Mouse (Mus musculus): ENCODE measurements around the gene Cpt1a. TPM values are rescaled to one million over a fixed set of nuclear protein-coding genes. Genes with fewer than 3 reads are reported as not detected.
A peak's percentile ranks its signal among the peaks of the same experiment; 100 is the strongest.

The Cpt1a gene
- polyA plus RNA-seq, 1 experiment from 2014 or later: 104 TPM

GRCm38 (mm10) chr19:3373380-3373779, 51.2 kb downstream of the Cpt1a start:
- H3K4me3 ChIP-seq (ENCODE audit: low read depth, low read length): no peak overlapping the region
- no peak overlapping the region for H3K4me2 ChIP-seq (replicated peaks; ENCODE audit: low read depth)
- H3K9ac ChIP-seq (ENCODE audit: low read depth, low read length): no peak overlapping the region
- H3K27ac ChIP-seq (ENCODE audit: low read depth, low read length): no peak overlapping the region
- no peak for ATAC-seq
- H3K36me3 ChIP-seq (ENCODE audit: control insufficient read depth, insufficient read depth): peaks cover 98% of the 10 kb centered on the region
- no peaks in the 10 kb centered on the region for H3K4me1 ChIP-seq (replicated peaks; ENCODE audit: control insufficient read depth, insufficient read depth, low read length)
- TF ChIP-seq CTCF (IDR thresholded peaks at IDR 0.05; ENCODE audit: low read depth): no peak
- 77% methylated on average over 12 of the region's 12 CpGs for WGBS
- no peaks in the 10 kb centered on the region for H3K9me3 ChIP-seq (ENCODE audit: control insufficient read depth)
- no peaks in the 10 kb centered on the region for H3K27me3 ChIP-seq (replicated peaks; ENCODE audit: control insufficient read depth, insufficient read depth, low read length)

DNA sequence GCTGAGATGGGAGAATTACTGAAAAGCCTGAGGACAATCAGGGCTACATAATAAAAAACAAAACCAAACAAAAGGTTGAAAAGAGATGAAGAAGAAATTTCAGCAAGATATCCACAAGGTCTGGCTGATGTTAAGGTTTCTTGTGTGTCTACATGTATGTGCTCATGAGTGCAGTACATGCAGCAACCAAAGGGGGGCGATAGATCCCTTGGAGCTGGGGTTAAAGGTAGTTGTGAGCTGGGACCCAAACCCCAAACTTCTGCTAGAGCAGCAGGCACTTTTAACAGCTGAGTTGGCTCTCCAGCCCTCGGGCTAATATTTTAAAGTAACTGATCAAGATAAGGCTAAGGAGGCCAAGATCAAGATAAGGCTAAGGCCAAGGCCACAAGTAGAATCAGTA, 51.9 kb downstream of the Cpt1a start:
- Histone ChIP-seq H3K4me2 (replicated peaks; ENCODE audit: low read depth) (no peak overlapping the region), H3K9ac (ENCODE audit: low read depth, low read length) (no peak overlapping the region), H3K27me3 (replicated peaks; ENCODE audit: control insufficient read depth, insufficient read depth, low read length) (no peaks in the 10 kb centered on the region), H3K4me3 (ENCODE audit: low read depth, low read length) (no peak overlapping the region), H3K4me1 (replicated peaks; ENCODE audit: control insufficient read depth, insufficient read depth, low read length) (no peaks in the 10 kb centered on the region), H3K36me3 (ENCODE audit: control insufficient read depth, insufficient read depth) (peaks cover 98% of the 10 kb centered on the region), H3K9me3 (ENCODE audit: control insufficient read depth) (no peaks in the 10 kb centered on the region), H3K27ac (ENCODE audit: low read depth, low read length) (no peak overlapping the region)
- no peak for ATAC-seq
- peak; percentile 58 for TF ChIP-seq CTCF (IDR thresholded peaks at IDR 0.05; ENCODE audit: low read depth)
- 43% methylated on average over 2 of the region's 2 CpGs for WGBS

- no peak for ATAC-seq
- H3K4me2 ChIP-seq (replicated peaks; ENCODE audit: low read depth): no peak overlapping the region
- H3K4me3 ChIP-seq (ENCODE audit: low read depth, low read length): no peak overlapping the region
- no peak overlapping the region for H3K9ac ChIP-seq (ENCODE audit: low read depth, low read length)
- no peaks in the 10 kb centered on the region for H3K27me3 ChIP-seq (replicated peaks; ENCODE audit: control insufficient read depth, insufficient read depth, low read length)
- WGBS: 55% methylated on average over 7 of the region's 7 CpGs
- peaks cover 98% of the 10 kb centered on the region for H3K36me3 ChIP-seq (ENCODE audit: control insufficient read depth, insufficient read depth)
- no peaks in the 10 kb centered on the region for H3K4me1 ChIP-seq (replicated peaks; ENCODE audit: control insufficient read depth, insufficient read depth, low read length)
- TF ChIP-seq CTCF (IDR thresholded peaks at IDR 0.05; ENCODE audit: low read depth): no peak
- no peaks in the 10 kb centered on the region for H3K9me3 ChIP-seq (ENCODE audit: control insufficient read depth)
- H3K27ac ChIP-seq (ENCODE audit: low read depth, low read length): no peak overlapping the region
Observed at GRCm38 (mm10) chr19:3375945-3376495, 53.9 kb downstream of the Cpt1a start.

- Histone ChIP-seq H3K27me3 (replicated peaks; ENCODE audit: control insufficient read depth, insufficient read depth, low read length) (no peaks in the 10 kb centered on the region), H3K4me1 (replicated peaks; ENCODE audit: control insufficient read depth, insufficient read depth, low read length) (no peaks in the 10 kb centered on the region), H3K9ac (ENCODE audit: low read depth, low read length) (no peak overlapping the region), H3K27ac (ENCODE audit: low read depth, low read length) (no peak overlapping the region), H3K9me3 (ENCODE audit: control insufficient read depth) (no peaks in the 10 kb centered on the region), H3K36me3 (ENCODE audit: control insufficient read depth, insufficient read depth) (peaks cover 98% of the 10 kb centered on the region), H3K4me2 (replicated peaks; ENCODE audit: low read depth) (no peak overlapping the region), H3K4me3 (ENCODE audit: low read depth, low read length) (no peak overlapping the region)
- TF ChIP-seq CTCF (IDR thresholded peaks at IDR 0.05; ENCODE audit: low read depth): no peak
- ATAC-seq: peak; percentile 39; the same call in 1 of the 2 replicates
- WGBS: 25% methylated on average over 4 of the region's 4 CpGs
Observed at GRCm38 (mm10) chr19:3376966-3377715, 55.0 kb downstream of the Cpt1a start.

DNA sequence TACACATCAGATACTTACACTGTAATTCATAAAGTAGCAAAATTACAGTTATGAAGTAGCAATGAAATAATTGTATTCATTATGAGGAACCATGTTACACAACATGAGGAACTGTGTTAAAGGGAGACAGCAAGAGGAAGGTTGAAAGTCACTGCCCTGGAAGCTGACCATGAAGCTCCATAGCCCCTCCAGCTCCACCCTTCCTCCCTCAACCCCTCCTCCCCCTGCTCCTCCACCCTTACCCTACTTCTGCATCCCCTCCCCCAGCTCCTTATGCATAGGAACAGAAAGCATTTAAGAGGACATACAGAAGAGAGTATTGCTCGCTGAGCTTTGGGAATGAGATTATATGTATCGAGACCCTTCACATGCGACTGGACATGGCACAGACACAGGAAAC, 56.5 kb downstream of the Cpt1a start:
- WGBS: 88% methylated on average over 3 of the region's 3 CpGs
- Histone ChIP-seq H3K27ac (ENCODE audit: low read depth, low read length) (no peak overlapping the region), H3K4me2 (replicated peaks; ENCODE audit: low read depth) (no peak overlapping the region), H3K4me1 (replicated peaks; ENCODE audit: control insufficient read depth, insufficient read depth, low read length) (no peaks in the 10 kb centered on the region), H3K4me3 (ENCODE audit: low read depth, low read length) (no peak overlapping the region), H3K9ac (ENCODE audit: low read depth, low read length) (no peak overlapping the region), H3K36me3 (ENCODE audit: control insufficient read depth, insufficient read depth) (peaks cover 91% of the 10 kb centered on the region), H3K27me3 (replicated peaks; ENCODE audit: control insufficient read depth, insufficient read depth, low read length) (no peaks in the 10 kb centered on the region), H3K9me3 (ENCODE audit: control insufficient read depth) (no peaks in the 10 kb centered on the region)
- ATAC-seq: no peak
- no peak for TF ChIP-seq CTCF (IDR thresholded peaks at IDR 0.05; ENCODE audit: low read depth)

GRCm38 (mm10) chr19:3388061-3388460, 65.9 kb downstream of the Cpt1a start:
- peaks cover 25% of the 10 kb centered on the region for H3K36me3 ChIP-seq (ENCODE audit: control insufficient read depth, insufficient read depth)
- 54% methylated on average over 6 of the region's 6 CpGs for WGBS
- ATAC-seq: no peak

More at GRCm38 (mm10) chr19:3388061-3388460, 65.9 kb downstream of the Cpt1a start:
- Histone ChIP-seq H3K4me3 (ENCODE audit: low read depth, low read length) (no peak overlapping the region), H3K9ac (ENCODE audit: low read depth, low read length) (no peak overlapping the region), H3K27ac (ENCODE audit: low read depth, low read length) (no peak overlapping the region), H3K4me2 (replicated peaks; ENCODE audit: low read depth) (0 out of 2 replicates have a peak overlapping the region, but pooled peaks have one; percentile 87), H3K27me3 (replicated peaks; ENCODE audit: control insufficient read depth, insufficient read depth, low read length) (no peaks in the 10 kb centered on the region), H3K9me3 (ENCODE audit: control insufficient read depth) (no peaks in the 10 kb centered on the region), H3K4me1 (replicated peaks; ENCODE audit: control insufficient read depth, insufficient read depth, low read length) (no peaks in the 10 kb centered on the region)
- no peak for TF ChIP-seq CTCF (IDR thresholded peaks at IDR 0.05; ENCODE audit: low read depth)

Data from intestine, postnatal 0 days (tissue).